Mouse (Mus musculus) MEL (cell line): Measurements from ENCODE around the gene Fbxo9. TPM values are rescaled to one million over a fixed set of nuclear protein-coding genes. Genes with fewer than 3 reads are reported as not detected.

Source experiments
- DNase-seq: peaks from one replicate; pipeline ENCODE4 v3.0.0; 2011; ENCODE audit warnings: low read depth, low spot score
- H3K27ac ChIP-seq: 2 replicates; pipeline ENCODE4 v1.5.1; 2012; ENCODE audit warnings: low read depth, mild to moderate bottlenecking, control low read depth, low read length, moderate library complexity; ENCODE audit not compliant: control insufficient read depth
- H3K27me3 ChIP-seq, 2 experiments: fragments of 150-350 bp in 1 of 2; sonication (generic) in 1 of 2; 2 replicates each; pipeline ENCODE4 v1.6.1; 2012; ENCODE audit warnings: low read length in 2 of 2, mild to moderate bottlenecking in 2 of 2, improper control_type of control experiment in 1 of 2, moderate library complexity in 1 of 2; ENCODE audit not compliant: insufficient read depth in 2 of 2, control insufficient read depth in 1 of 2
- H3K36me3 ChIP-seq, 2 experiments: 2 replicates each; pipeline ENCODE4 v1.6.1; 2012 to 2014; ENCODE audit warnings: low read length in 2 of 2, improper control_type of control experiment in 1 of 2, inconsistent platforms in 1 of 2, mild to moderate bottlenecking in 1 of 2; ENCODE audit not compliant: insufficient read depth in 2 of 2, control insufficient read depth in 1 of 2
- H3K4me1 ChIP-seq, 2 experiments: fragments of 150-350 bp in 1 of 2; sonication (generic) in 1 of 2; 2 replicates each; pipeline ENCODE4 v1.6.1; 2012; ENCODE audit warnings: low read length in 2 of 2, improper control_type of control experiment in 1 of 2, mild to moderate bottlenecking in 1 of 2; ENCODE audit not compliant: insufficient read depth in 2 of 2, control insufficient read depth in 1 of 2
- H3K4me3 ChIP-seq, 2 experiments: fragments of 150-350 bp in 1 of 2; sonication (generic) in 1 of 2; 2 replicates each; pipeline ENCODE4 v1.5.1; 2012; ENCODE audit warnings: low read depth in 2 of 2, low read length in 2 of 2, mild to moderate bottlenecking in 2 of 2, moderate library complexity in 2 of 2, control low read depth in 1 of 2, improper control_type of control experiment in 1 of 2; ENCODE audit not compliant: control insufficient read depth in 1 of 2, insufficient read depth in 1 of 2
- H3K79me2 ChIP-seq: 2 replicates; pipeline ENCODE4 v1.6.1; 2012; ENCODE audit warnings: mild to moderate bottlenecking, low read length, moderate library complexity; ENCODE audit not compliant: control insufficient read depth, poor library complexity, insufficient read depth
- H3K9ac ChIP-seq: 2 replicates; pipeline ENCODE4 v1.6.1; 2012; ENCODE audit warnings: low read depth, mild to moderate bottlenecking, control low read depth, low read length, moderate library complexity; ENCODE audit not compliant: control insufficient read depth, poor library complexity, severe bottlenecking
- H3K9me3 ChIP-seq: fragments of 150-350 bp; sonication (generic); replicated peaks from 2 replicates; pipeline ENCODE4 v1.6.1; 2012; ENCODE audit warnings: mild to moderate bottlenecking, low read length, improper control_type of control experiment, moderate library complexity; ENCODE audit not compliant: insufficient read depth
- CHD2 ChIP-seq: IDR thresholded peaks from 2 replicates; pipeline ENCODE4 v1.6.1; 2011; ENCODE audit warnings: low read length, improper control_type of control experiment
- CTCF ChIP-seq, 3 experiments: IDR thresholded peaks in 2 of 3; conservative IDR thresholded peaks in 1 of 3; 2 replicates each; pipeline ENCODE4 v1.5.1; 2011 to 2012; ENCODE audit warnings: low read length in 3 of 3, low read depth in 2 of 3, mild to moderate bottlenecking in 2 of 3, improper control_type of control experiment in 1 of 3, inconsistent platforms in 1 of 3, mixed read lengths in 1 of 3, moderate library complexity in 1 of 3; ENCODE audit not compliant: control insufficient read depth in 1 of 3, insufficient read depth in 1 of 3, poor library complexity in 1 of 3, severe bottlenecking in 1 of 3
- E2F4 ChIP-seq: IDR thresholded peaks from 2 replicates; pipeline ENCODE4 v1.6.1; 2011; ENCODE audit warnings: low read depth, low read length, improper control_type of control experiment, borderline replicate concordance
- ELF1 ChIP-seq: IDR thresholded peaks from 2 replicates; pipeline ENCODE4 v1.6.1; 2014; ENCODE audit warnings: low read depth, mild to moderate bottlenecking, inconsistent platforms, low read length, improper control_type of control experiment, moderate library complexity
- EP300 ChIP-seq, 2 experiments: IDR thresholded peaks; 2 replicates each; pipeline ENCODE4 v1.6.1; 2011; ENCODE audit warnings: improper control_type of control experiment in 2 of 2, low read length in 2 of 2, low read depth in 1 of 2, mild to moderate bottlenecking in 1 of 2
- ETS1 ChIP-seq: IDR thresholded peaks from 2 replicates; pipeline ENCODE4 v1.6.1; 2012; ENCODE audit warnings: low read depth, mild to moderate bottlenecking, inconsistent platforms, low read length, improper control_type of control experiment, moderate library complexity
- GABPA ChIP-seq: IDR thresholded peaks from 2 replicates; pipeline ENCODE4 v1.6.1; 2012; ENCODE audit warnings: low read depth, mild to moderate bottlenecking, inconsistent platforms, low read length, improper control_type of control experiment, moderate library complexity
- GATA1 ChIP-seq: IDR thresholded peaks from 2 replicates; pipeline ENCODE4 v1.6.1; 2011; ENCODE audit warnings: low read depth, low read length, improper control_type of control experiment
- HCFC1 ChIP-seq: IDR thresholded peaks from 2 replicates; pipeline ENCODE4 v1.6.1; 2012; ENCODE audit warnings: low read depth, mild to moderate bottlenecking, inconsistent platforms, low read length, improper control_type of control experiment, moderate library complexity
- JUND ChIP-seq: IDR thresholded peaks from 2 replicates; pipeline ENCODE4 v1.6.1; 2011; ENCODE audit warnings: low read depth, mild to moderate bottlenecking, improper control_type of control experiment, low read length
- MAX ChIP-seq: IDR thresholded peaks from 2 replicates; pipeline ENCODE4 v1.6.1; 2011; ENCODE audit warnings: low read length, improper control_type of control experiment
- MXI1 ChIP-seq: IDR thresholded peaks from 2 replicates; pipeline ENCODE4 v1.6.1; 2011; ENCODE audit warnings: mild to moderate bottlenecking, low read depth, low read length, improper control_type of control experiment
- MYB ChIP-seq: IDR thresholded peaks from 2 replicates; pipeline ENCODE4 v1.6.1; 2011; ENCODE audit warnings: mild to moderate bottlenecking, low read depth, low read length, improper control_type of control experiment
- NRF1 ChIP-seq: IDR thresholded peaks from 2 replicates; pipeline ENCODE4 v1.6.1; 2014; ENCODE audit warnings: low read depth, mild to moderate bottlenecking, inconsistent platforms, low read length, improper control_type of control experiment, moderate library complexity; ENCODE audit not compliant: poor library complexity, insufficient read depth, severe bottlenecking
- POLR2AphosphoS5 ChIP-seq: IDR thresholded peaks from 2 replicates; pipeline ENCODE4 v1.6.1; 2012; ENCODE audit warnings: low read depth, borderline replicate concordance, mild to moderate bottlenecking, inconsistent platforms, low read length, moderate library complexity, mixed read lengths
- RCOR1 ChIP-seq: IDR thresholded peaks from 2 replicates; pipeline ENCODE4 v1.6.1; 2012; ENCODE audit warnings: low read depth, mild to moderate bottlenecking, inconsistent platforms, low read length, improper control_type of control experiment
- SIN3A ChIP-seq: IDR thresholded peaks from 2 replicates; pipeline ENCODE4 v1.6.1; 2012; ENCODE audit warnings: low read length, improper control_type of control experiment, inconsistent platforms
- TAL1 ChIP-seq: IDR thresholded peaks from 2 replicates; pipeline ENCODE4 v1.6.1; 2012; ENCODE audit warnings: mild to moderate bottlenecking, inconsistent platforms, low read length, moderate library complexity, mixed read lengths
- TCF12 ChIP-seq: IDR thresholded peaks from 2 replicates; pipeline ENCODE4 v1.6.1; 2014; ENCODE audit warnings: low read depth, mild to moderate bottlenecking, inconsistent platforms, low read length, improper control_type of control experiment, moderate library complexity
- USF2 ChIP-seq, 2 experiments: IDR thresholded peaks; 2 replicates each; pipeline ENCODE4 v1.6.1; 2011 to 2012; ENCODE audit warnings: improper control_type of control experiment in 2 of 2, low read length in 2 of 2, borderline replicate concordance in 1 of 2, inconsistent platforms in 1 of 2, low read depth in 1 of 2, mild to moderate bottlenecking in 1 of 2; ENCODE audit not compliant: insufficient read depth in 1 of 2
- ZC3H11A ChIP-seq: IDR thresholded peaks from 2 replicates; pipeline ENCODE4 v1.6.1; 2012; ENCODE audit warnings: low read depth, mild to moderate bottlenecking, inconsistent platforms, low read length, improper control_type of control experiment
- ZKSCAN1 ChIP-seq: IDR thresholded peaks from 2 replicates; pipeline ENCODE4 v1.6.1; 2012; ENCODE audit warnings: low read depth, mild to moderate bottlenecking, inconsistent platforms, low read length, improper control_type of control experiment, moderate library complexity
- ZNF384 ChIP-seq: IDR thresholded peaks from 2 replicates; pipeline ENCODE4 v1.6.1; 2012; ENCODE audit warnings: low read depth, mild to moderate bottlenecking, inconsistent platforms, low read length, improper control_type of control experiment
- polyA plus RNA-seq, 2 experiments: library from polyadenylated mRNA; stranded (reverse) in 1 of 2; unstranded in 1 of 2; fragments of >175 nt in 1 of 2; fragments of >200 nt in 1 of 2; gene quantifications; 2 replicates each; pipeline versions ENCODE4 v1.2.1 to v1.2.4; 2012; ENCODE audit warnings: low replicate concordance in 2 of 2, low read depth in 1 of 2; ENCODE audit not compliant: insufficient read length in 2 of 2, insufficient read depth in 1 of 2, missing spikeins in 1 of 2
- total RNA-seq: library from RNA; depleted of rRNA; stranded (reverse); fragments of 300-350 nt; gene quantifications from 2 replicates; pipeline ENCODE4 v1.2.3, GENCODE M21; 2012

Fbxo9 gene
- total and polyA plus RNA-seq, 3 experiments: 47.0 to 402 (median 56.0) TPM

DNA sequence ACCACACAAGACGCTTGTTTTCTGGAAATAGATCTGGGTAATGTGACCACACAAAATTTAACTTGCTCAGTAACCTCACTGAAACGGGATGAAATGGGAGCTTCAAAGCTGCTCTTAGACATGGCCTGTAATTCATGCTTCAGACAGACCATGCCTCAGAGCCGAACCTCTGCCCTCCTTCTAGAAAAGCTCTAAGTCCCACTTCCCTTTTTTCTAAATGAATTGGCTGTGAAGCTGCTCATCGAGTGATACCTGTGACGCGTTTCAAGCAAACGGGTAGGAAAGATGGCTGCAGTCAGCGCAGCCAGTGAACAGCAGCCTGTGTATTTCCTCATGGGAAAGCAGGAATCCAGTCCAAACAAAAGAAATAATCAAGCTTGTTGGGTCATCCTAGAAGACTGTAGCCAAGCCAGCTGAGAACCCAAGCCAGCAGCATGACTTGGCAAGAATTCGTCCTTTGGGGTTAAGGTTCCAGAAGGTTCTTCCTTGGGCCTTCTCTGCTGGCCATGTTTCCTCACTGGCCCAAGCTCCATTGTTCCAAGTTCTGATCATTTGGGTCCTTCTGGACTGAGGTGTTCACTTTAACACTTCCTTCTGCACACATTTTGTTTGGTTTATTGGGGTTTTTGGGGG is 29.3 kb upstream of the Fbxo9 start:
- H3K9me3 ChIP-seq: no peaks in the 10 kb centered on the region
- H3K9ac ChIP-seq: no peak overlapping the region
- no peaks in the 10 kb centered on the region for H3K79me2 ChIP-seq
- H3K4me3 ChIP-seq: no peak overlapping the region
- no peak overlapping the region for H3K27ac ChIP-seq
- no peaks in the 10 kb centered on the region for H3K27me3 ChIP-seq
- TF ChIP-seq HCFC1 (no peak), CHD2 (no peak), E2F4 (no peak), RCOR1 (no peak), MYB (no peak), CTCF (IDR thresholded peaks at IDR 0.05 in 2 of 3, conservative IDR thresholded peaks at IDR 0.05 in 1 of 3; ENCODE audit: control insufficient read depth in 1 of 3, insufficient read depth in 1 of 3, low read depth in 2 of 3, low read length in 3 of 3, poor library complexity in 1 of 3, severe bottlenecking in 1 of 3) (no peak), GATA1 (no peak), GABPA (no peak), USF2 (IDR thresholded peaks at IDR 0.05; ENCODE audit: borderline replicate concordance in 1 of 2, insufficient read depth in 1 of 2, low read depth in 1 of 2, low read length in 2 of 2) (no peak), SIN3A (no peak), JUND (no peak), ZC3H11A (no peak)
- H3K4me1 ChIP-seq: no peaks in the 10 kb centered on the region; a peak in 1 of 4 replicates
- DNase-seq: peak; percentile 22
- H3K36me3 ChIP-seq: peaks cover 2 to 9% of the 10 kb centered on the region in 2 experiments

DNA sequence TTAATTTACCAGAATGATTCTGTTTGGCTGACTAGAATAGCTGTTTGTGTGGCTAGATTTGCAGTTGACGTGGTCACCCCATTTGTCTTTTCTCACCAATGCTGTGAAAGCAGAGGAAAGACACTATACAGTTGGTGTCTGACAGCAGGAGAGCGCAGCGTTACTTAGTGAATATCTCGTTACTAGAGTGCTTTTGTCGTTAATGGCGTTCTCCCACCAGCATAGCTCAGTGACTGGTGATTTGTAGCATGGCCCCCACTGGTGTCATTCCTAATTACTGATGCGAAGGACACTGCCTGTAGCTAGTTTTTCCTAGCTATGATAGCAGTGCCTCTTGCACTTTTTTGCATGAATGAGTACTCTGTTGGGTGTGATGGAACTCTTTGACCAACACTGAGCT is 26.8 kb upstream of the Fbxo9 start:
- Histone ChIP-seq H3K27ac (no peak overlapping the region), H3K4me1 (no peaks in the 10 kb centered on the region; a peak in 1 of 4 replicates), H3K79me2 (no peaks in the 10 kb centered on the region), H3K36me3 (peaks cover under 1 to 2% of the 10 kb centered on the region in 2 experiments; a peak in 3 of 4 replicates), H3K9ac (no peak overlapping the region), H3K27me3 (no peaks in the 10 kb centered on the region), H3K4me3 (no peak overlapping the region), H3K9me3 (no peaks in the 10 kb centered on the region)
- no peak for TF ChIP-seq ZNF384
- no peak for TF ChIP-seq TCF12
- DNase-seq: no peak

DNA sequence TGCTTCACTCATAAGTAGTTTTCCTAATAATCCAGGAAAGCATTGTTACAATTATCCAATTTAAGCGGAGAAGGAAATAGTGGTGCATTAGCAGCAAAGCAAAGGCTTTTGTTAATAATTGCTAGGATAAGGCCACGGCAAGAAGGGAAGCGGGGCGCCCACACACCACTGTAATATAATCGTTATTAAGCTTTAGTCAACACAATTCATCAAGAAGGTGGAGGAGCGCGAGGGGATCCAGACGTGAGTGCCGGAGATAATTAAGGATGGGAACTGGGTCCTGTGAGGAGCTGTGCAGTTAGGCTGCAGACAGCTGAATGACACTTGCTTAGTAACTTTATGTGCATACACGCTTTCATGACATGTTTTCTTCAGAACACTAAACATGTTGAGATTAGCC is 17.8 kb upstream of the Fbxo9 start:
- Histone ChIP-seq H3K9ac (no peak overlapping the region), H3K36me3 (no peaks in the 10 kb centered on the region), H3K9me3 (no peaks in the 10 kb centered on the region), H3K4me3 (no peak overlapping the region), H3K27me3 (no peaks in the 10 kb centered on the region), H3K4me1 (peaks cover 0 to 7% of the 10 kb centered on the region in 2 experiments; a peak in 1 of 4 replicates), H3K79me2 (no peaks in the 10 kb centered on the region), H3K27ac (no peak overlapping the region)
- DNase-seq: no peak
- TF ChIP-seq MAX: no peak
- no peak for TF ChIP-seq EP300 (IDR thresholded peaks at IDR 0.05; ENCODE audit: low read depth in 1 of 2, low read length in 2 of 2)
- TF ChIP-seq NRF1: no peak
- TF ChIP-seq MXI1: no peak
- TF ChIP-seq POLR2AphosphoS5: no peak
- no peak for TF ChIP-seq GABPA
- no peak for TF ChIP-seq ETS1
- no peak for TF ChIP-seq ZKSCAN1
- TF ChIP-seq ZNF384: no peak
- no peak for TF ChIP-seq ELF1
- TF ChIP-seq SIN3A: no peak
- TF ChIP-seq HCFC1: no peak
- no peak for TF ChIP-seq GATA1
- no peak for TF ChIP-seq TAL1
- no peak for TF ChIP-seq E2F4
